Mouse (Mus musculus): ENCODE measurements around the gene Svop.

DNA sequence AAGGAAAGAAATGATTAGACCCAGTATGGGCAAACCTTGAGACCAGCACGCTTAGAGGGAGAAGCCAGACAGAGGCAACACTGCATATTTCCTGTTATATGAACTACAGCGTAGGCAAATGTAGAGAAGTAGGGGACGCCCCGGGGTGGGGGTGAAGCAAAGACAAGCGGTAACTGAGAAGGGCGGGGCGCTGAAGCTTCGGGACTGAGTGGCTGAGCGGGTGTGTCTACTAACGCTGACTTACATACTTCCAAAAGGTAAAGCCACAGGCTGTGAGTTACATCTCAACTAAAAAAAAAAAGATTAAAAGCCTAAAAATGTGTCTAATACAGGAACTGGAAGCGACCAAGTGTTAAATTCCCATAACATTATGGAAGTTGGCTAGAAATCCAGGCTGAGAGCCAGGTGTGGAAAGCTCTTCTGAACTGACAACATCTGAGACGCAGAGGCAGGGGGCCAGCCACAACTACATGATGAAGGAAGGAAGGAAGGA lies 99.0 kb downstream of the Svop start:
- TF ChIP-seq CTCF (IDR thresholded peaks at IDR 0.05; ENCODE audit: low read depth), result no peak
- TF ChIP-seq EP300 (optimal IDR thresholded peaks at IDR 0.05), result no peak
